Mouse (Mus musculus): ENCODE results near the gene Kpna7. TPM values are rescaled to one million over a fixed set of nuclear protein-coding genes. Genes with fewer than 3 reads are reported as not detected.
"Not testable (repeated sequence)": the region's sequence is repeated elsewhere in the genome, so short reads cannot be mapped to it uniquely, and the experiment has no call there.

Kpna7 gene
- polyA plus RNA-seq, 1 experiment = not detected

DNA sequence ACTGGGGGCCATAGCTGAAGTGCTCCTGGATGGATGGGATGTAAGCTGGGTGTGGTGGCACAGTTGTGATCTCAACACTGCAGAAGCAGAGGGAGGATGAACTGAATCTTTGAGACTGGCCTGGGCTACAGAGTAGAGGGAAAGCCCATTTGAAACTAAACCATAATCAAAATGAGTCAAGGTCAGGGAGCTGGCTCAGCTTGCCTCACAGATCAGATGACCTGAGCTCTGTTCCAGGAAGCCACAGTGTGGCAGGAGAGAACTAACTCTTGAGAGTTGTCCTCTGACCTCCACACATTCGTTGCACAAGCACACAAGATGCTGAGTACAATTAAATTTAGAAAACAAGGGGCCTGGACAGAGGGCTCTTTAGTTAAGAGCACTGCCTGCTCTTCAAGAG lies 63.6 kb downstream of the Kpna7 start:
- DNase-seq (ENCODE audit: low spot score) = not testable (repeated sequence)

DNA sequence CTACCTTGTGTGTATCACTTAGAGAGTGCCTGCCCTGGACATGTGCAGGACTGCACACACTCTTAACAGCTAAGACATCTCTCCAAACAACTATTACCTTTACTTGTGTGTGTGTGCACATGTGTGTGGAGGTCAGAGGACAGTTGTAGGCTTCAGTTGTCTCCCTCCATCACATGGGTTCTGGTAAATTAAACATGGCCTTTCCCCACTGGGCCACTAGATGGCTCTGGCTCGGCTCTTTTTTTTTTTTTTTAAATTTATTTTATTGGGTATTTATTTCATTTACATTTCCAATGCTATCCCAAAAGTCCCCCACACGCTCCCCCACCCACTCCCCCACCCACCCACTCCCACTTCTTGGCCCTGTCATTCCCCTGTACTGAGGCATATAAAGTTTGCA lies 67.1 kb downstream of the Kpna7 start:
- DNase-seq (ENCODE audit: low spot score) = not testable (repeated sequence)

DNA sequence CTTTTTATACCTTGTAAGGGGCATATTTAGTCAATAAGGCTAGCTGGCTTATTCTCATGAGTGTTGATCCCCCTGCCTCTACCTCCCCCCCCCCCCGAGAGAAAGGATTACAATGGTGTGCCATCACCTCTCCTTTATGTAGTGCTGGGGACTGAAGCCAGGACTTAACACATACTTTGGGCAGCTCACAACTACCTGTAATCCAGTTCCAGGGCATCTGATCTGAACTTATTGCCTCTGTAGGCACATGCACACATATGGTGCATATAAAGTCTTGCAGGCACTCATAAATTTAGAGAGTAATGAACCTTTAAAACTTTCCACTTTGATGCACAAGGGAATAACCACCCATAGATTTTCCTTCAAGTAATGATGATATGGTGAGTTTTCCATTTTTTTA lies 69.6 kb downstream of the Kpna7 start:
- DNase-seq (ENCODE audit: low spot score) = no peak

DNA sequence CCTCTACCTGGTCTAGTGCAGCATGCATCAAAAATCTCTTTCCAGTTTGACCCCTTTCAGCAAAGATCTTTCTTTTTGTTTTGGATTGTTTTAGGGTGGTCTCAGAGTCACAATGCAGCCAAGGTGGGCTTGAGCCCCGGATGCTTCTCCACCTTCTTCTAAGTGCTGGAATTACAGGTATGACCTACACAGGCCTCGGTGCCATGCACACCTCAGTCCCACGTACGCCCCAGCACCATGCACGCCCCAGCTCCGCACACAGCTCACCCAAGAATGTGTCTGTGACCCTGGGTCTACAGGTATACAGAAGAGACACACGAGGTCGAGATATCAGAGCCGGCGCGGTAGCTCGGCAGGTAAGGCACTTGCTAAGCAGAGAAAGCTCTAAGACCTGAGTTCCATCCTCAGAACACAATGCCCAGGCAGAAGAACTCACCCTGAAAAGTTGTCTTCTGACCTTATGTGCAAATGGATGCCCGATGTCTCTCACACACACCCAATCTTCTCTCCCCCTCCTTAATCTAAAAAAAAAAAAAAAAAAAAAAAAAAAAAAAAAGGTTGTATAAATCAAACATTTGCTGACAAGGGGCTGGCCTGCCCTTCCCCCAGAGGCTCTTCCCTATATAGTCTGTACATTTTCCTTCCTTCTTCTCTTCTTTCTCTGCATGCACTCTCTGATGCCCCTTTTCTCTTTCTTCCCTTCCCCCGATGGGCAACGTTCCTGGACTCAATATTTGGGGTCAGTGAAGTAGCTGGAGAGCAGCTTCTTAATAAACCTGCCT lies 74.8 kb downstream of the Kpna7 start:
- no peak for DNase-seq (ENCODE audit: low spot score)

DNA sequence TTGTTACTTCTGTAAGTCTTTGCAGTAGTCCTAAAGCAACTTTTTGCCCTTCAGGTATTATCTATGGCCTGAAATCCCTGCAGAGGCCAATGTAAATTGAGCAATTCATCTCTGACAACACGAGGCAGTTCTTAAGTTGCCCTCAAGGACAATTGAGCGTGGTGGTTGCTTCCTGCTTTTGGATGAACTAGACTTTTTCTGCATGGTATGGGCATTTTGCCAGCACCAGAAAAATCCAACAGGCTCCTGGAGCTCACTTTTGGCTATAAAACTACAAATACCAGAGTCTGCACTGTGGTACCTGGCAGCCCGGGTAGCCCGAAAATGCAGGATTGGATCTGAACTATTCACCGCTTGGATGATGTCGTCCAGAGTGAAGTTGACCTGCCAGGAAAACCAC lies 78.2 kb downstream of the Kpna7 start:
- no peak for DNase-seq (ENCODE audit: low spot score)

DNA sequence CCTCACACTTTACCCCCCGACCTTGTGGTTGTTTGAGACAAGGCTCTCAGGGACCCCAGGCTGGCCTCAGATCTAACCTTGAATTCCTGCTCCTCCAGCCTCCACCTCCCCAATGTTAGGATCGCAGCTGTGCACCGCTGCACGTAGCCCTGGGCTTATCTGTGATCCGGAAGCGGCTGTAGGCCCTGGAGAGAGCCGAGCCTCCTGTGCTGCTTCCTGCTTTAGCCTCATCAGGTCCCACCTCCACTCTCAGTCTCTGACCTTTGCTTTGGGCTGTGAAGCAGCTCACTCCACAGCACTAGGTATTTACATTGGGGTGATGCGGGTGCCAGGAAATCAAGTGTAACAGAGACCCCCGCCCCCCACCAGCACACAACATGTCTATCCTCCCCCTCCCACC lies 79.3 kb downstream of the Kpna7 start:
- no peak for DNase-seq (ENCODE audit: low spot score)

DNA sequence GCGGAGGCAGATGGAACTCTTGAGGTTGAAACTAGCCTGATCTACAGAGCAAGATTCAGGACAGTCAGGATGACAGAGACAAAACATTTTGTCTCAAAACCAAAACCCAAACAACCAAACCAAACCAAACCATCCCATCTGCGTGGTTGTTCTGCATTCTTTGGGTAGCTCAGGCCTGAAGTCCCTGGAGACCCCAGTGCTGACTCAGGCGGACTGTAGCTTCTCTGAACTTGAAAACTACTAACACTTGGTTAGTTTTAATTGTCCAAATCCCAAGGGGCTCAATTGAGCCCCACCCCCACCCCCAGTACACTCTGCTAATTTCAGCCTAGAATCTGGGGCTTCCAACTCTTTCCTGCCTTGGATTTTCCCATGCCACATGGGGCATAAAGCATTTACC lies 80.5 kb downstream of the Kpna7 start:
- DNase-seq (ENCODE audit: low spot score) = no peak

DNA sequence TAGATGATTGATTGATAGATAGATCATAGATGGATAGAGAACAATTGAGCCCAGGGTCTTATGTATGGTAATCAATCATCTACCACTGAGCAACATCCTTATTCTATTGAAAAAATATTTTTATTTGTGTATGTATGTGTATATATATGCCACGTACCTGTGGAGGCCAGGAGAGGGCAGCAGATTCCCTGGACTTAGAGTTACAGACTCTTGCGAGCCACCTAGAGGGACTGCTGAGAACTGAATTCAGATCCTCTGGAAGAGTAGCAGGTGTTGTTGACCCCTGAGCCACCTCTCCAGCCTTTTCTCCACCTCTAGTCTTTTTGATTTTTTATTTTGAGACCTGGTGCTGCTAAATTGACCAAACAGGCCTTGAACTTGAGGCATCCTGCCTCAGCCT lies 85.3 kb downstream of the Kpna7 start:
- no peak for DNase-seq (ENCODE audit: low spot score)

DNA sequence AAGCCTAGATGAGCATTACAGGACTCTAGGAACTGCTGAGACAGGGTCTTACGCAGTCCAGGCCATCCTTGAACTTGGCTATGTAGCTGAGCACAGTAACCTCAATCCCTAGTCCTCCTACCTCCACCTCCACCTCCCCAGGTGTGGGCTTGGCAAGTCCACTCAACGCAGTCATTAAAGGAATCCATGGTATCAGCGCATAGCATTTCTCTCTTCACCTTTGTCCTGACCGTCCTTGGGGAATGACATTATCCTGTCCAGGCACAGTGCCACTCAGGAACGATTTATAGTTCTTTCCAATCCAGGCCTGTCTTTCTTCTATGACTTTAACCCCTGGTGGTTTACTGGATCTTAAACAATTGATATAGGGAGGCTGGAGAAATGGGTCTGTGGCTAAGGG lies 93.3 kb downstream of the Kpna7 start:
- no peak for DNase-seq (ENCODE audit: low spot score)

DNA sequence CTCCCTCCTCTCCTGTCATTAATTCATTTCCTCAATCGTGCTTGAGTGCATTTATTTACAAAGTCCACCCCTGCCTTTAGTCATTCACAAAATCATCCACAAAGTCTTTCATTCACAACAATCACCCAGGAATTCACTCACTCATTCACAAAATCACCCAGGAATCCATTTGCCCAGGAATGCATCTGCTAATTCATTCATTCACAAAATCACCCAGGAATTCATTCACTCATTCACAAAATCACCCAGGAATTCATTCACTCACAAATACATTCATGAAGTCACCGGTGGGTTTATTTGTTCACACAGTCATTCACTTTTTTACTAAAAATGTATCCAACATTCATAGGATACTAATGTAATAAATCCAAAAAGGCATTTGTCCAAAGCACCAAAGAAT lies 93.8 kb downstream of the Kpna7 start:
- DNase-seq (ENCODE audit: low spot score) = no peak

DNA sequence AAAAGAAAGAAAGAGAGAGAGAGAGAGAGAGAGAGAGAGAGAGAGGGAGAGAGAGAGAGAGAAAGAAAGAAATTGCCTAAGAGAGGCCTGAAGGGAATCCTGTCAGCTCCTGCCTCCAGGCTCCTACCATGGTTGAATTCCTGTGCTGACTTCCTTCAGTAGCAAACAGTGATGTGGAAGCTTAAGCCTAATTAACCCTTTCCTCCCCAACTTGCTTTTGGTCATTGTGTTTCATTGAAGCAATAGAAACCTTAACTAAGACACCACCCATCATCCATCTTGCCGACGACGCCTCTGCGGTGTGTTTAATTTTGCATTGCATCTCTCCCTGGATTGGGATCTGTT lies 94.8 kb downstream of the Kpna7 start:
- DNase-seq (ENCODE audit: low spot score) = no peak

DNA sequence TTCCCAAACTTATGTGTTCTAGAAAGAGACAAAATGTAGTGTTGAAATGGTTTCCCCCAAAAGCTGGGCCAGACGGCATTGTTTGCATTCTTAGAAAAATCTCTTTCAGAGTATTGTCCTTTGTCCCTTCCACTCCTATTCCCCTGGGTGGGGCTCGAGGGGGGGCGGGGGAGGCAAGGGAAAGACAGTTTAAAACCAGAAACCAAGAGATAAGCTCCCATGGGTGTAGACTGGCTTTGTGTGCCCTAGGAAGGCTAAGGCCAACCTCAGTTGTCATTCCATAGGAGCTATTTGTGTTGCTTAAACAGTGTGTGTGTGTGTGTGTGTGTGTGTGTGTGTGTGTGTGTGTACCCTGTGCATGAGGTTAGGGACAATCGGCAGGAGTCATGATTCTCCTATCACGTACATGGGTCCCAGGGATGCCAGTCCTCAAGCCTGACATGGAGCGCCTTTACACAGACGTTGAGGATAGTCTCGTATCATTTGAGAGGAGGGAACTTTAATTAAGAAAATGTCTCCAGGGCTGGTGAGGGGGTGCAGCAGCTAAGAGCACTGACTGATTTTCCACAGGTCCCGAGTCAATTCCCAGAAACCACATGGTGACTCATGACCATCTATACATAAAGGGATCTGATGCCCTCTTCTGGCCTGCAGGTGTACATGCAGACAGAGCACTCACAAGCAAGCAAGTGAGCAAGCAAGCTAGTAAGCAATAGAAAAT lies 95.3 kb downstream of the Kpna7 start:
- DNase-seq (ENCODE audit: low spot score) = no peak

DNA sequence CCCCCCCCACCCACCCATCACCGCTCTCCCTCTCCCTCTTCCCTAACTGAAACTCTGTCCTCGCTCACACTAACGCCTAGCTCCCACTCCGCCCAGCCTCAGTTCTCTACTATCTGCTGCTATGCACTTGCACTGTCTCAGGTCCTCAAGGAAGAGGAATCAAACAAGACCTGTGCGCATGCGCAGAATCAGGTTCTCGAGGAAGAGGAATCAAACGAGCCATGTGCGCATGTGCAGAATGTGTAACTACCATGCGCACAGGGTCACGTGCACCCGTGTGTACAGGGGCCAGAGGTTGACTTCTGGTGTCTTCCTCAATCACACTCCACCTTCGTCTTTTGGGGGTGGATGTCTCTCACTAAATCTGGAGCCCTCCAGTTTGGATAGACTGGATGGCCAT lies 96.3 kb downstream of the Kpna7 start:
- DNase-seq (ENCODE audit: low spot score) = no peak

DNA sequence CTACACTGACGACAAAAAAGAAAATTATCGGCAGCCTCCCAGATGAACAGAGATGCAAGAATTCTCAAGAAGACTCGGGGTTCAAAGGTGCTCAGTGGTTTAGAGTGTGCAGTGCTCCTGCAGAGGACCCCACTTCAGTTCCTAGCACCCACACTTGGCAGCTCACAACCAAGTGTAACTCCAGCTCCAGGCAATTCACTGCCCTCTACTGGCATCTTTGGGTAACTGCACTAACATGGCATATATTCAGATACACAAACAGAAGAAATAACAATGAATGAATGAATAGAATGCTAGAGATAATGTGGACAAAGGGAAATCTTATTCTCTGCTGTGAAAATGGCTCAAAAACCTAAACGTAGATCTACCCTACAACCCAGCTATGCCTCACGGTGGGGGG lies 99.0 kb downstream of the Kpna7 start:
- no peak for DNase-seq (ENCODE audit: low spot score)

DNA sequence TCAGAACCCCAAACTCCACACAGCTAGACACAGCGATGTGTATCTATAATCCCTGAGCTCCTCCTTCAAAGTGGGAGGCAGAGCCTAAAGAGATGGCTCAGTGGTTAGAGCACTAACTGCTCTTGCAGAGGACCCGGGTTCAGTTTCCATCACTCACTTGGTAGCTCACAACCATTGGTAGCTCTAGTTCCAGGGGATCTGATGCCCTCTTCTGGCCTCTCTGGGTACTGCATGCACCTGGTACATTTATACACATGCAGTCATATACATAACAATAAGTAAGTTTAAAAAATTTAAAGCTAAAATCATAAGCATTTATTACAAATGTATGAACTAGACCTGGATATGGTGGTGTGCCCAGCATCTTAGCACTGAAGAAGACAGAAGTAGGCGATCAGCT lies 100.6 kb downstream of the Kpna7 start:
- no peak for DNase-seq (ENCODE audit: low spot score)

DNA sequence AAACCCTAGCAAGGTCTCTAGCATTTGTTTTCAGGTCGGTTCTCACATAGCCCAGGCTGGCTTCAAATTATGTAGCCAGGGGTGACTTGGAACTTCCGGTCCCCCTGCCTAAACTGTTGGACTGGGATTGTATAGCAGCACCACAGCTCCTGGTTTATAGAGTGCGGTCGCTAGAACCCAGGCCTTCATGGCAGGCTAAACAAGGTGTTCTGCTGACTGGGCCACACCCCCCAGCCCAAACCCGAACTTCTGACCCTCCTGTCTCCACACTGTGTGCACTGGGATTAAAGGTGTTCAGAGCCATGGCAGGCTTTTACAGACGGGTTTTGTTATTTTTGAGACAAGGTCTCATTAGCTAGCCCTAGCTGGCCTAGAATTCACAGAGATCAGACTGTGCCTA lies 104.7 kb downstream of the Kpna7 start:
- no peak for DNase-seq (ENCODE audit: low spot score)

DNA sequence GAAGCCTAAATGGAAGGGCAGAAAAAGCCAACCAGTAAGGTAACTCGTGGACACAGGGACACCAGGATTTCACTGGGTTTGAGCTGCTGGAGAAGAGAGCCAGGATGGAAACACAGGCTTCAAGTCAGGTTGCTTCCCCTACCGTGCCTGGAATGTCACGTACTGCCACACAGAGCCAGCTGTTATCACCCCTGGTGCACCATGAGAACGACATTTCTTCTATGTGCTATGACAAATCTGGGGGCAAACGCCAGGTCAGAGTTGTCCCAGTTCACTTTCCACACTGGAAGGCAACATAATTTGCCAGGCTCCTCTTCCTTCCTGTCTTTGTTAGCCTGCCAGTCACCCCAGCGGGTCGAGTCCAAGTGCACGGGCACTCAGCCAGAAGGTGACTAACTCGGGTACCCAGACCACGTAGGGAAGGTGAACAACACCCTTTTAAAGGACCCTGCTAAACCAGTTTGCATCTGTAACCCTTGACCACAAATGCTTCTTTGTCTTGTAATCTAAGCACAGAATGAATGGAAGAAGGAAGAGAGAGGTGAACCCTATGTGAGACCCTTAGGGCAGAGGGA lies 105.2 kb downstream of the Kpna7 start:
- DNase-seq (ENCODE audit: low spot score) = peak; percentile 52

DNA sequence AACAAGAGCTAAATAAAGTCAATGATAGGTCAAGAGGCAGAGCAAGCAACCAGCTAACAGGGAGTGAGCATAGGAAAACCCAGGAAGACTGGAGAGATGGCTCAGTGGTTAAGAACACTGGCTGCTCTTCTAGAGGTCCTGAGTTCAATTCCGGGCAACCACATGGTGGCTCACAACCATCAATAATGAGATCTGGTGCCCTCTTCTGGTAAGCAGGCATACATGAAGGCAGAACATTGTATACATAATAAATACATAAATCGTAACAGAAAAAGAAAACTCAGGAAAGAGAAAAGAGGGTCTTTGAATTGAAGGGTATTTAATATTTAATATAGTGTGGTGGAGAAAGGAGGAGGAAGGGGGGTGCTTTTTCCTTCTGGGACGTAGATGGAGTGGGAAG lies 112.6 kb downstream of the Kpna7 start:
- no peak for DNase-seq (ENCODE audit: low spot score)

DNA sequence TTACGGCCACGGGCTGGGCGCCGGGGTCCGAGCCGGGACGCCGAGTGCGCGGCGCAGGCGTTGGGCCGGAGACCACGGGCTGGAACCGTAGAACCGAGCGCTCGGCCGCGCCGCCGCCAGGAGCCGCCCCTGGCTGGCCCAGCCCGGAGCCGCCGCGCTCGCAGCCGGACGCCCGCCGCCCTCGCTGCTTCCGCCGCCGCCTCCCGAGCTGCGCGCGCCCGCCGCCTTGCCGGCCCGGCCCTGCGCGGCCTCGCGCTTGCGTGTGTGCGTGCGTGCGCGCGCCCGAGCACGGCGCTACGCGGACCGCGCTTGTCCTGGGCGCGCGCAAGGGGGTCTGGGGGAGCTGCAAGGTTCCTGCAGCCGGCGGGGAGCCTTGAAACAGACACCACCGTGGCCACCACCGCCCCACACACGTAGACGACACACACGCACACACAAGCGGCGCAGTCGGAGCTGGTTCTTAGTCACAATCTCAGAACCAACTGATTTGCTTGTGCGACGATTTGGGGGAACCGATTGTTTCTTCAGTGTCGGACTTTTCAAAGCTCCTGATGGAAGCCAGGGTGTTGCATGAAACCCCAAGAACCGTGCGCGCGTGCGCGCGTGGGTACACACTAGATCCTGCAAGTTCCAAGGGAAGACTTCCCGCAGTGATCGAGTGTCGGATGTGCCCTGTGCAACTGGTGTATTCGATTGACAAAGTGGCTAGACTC lies 118.0 kb downstream of the Kpna7 start, which contains the start of gene Smurf1:
Gene Smurf1, minus strand, starts transcription at position 209 of the 713 bp plus-strand sequence.
- peak; percentile 76 for DNase-seq (ENCODE audit: low spot score)

DNA sequence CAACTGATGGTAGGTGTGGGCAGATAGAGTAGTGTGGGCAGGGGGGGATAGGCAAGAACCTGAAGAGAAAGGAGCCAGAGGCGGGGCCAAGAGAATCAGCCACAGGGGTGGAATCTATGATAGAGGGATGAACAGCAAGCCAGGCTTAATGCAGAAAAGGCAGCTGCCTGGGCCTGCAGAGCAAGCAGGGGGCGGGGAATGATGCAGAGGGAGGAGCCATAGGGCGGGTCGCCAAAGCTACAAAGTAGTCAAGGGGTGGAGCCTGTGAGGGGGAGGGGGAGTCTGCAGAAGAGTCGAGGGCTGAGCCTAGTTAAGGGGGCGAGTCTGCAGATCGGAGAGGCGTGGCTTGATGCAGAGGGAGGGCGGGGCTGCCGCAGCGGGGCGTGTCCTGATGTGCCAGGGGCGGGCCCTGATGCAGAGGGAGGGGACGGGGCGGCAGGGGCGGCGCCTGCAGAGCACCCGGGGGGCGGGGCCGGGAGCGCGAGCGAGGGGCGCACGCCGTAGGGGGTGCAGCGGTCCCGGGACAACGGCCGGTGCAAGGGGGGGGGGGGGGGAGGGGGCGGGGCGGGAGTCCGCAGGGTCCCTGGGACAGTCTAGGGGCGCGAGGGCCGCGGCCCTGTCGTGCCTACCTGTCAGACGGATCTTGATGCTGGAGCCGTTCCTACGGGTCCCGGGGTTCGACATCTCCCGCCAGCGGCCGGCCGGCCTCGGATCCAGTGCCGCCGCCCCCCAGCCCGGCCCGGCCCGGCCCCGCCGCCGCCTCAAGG lies 118.8 kb downstream of the Kpna7 start:
- DNase-seq (ENCODE audit: low spot score) = peak; percentile 64

DNA sequence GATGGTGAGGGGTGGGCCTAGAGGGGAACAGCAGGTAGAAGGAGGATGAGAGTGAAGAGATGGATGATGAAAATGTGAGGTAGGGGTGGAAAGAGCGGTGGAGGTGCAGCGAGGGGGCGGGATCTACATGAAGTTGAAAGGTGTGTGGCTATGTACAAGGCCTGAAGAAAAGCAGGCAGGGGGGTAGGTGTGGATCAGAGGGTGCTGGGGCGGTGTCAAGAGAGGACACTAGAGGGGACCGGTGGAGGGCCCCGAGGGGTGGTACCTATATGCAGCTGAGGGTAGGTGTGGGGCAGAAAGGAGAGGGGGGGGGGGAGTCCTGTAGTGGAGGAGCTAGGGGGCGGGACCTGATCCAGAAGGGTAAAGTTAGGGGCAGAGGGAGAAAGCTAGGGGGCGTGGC lies 119.4 kb downstream of the Kpna7 start:
- DNase-seq (ENCODE audit: low spot score) = no peak

DNA sequence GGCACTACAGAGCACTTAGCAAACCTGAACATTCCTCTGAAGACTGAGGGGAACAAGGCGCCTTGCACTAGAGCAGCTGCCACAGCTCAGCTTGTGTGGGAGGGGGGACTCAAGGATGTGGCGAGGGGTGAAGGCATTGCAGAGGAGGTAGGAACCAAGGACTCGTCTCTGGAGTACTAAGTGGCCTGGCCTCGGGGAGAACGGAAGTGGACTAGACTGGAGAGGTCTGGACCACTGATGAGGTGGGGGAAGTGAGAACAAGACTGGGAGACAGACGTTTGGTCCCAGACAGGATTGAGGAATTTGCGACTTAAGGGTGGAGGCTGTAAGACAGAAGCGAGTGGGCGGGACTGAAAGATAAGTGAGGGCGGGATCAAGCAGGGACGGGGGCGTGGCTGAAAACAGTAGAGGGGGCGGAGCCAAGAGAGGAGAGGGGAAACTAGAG lies 120.0 kb downstream of the Kpna7 start:
- DNase-seq (ENCODE audit: low spot score) = no peak

Data from urinary bladder, adult 2 months (tissue).